Mouse (Mus musculus) heart, postnatal 36 days (tissue): ENCODE results near the gene Dnajb5. TPM values are rescaled to one million over a fixed set of nuclear protein-coding genes. Genes with fewer than 3 reads are reported as not detected.
A peak's percentile ranks its signal among the peaks of the same experiment; 100 is the strongest.
"Not testable (repeated sequence)": the region's sequence is repeated elsewhere in the genome, so short reads cannot be mapped to it uniquely, and the experiment has no call there.

Experiments
- DNase-seq, 2 experiments: peaks; one replicate each; pipeline ENCODE4 v3.0.0; 2021 to 2022
- intact Hi-C: fragments of 180-260 bp; cut with DNase I; formaldehyde crosslinking; loops from one replicate; pipeline ENCODE4 v1.15.1; 2025
- total RNA-seq, 2 experiments: library from RNA; stranded (reverse); gene quantifications; 2 replicates each; pipeline ENCODE4 v1.2.3; 2021

Gene Dnajb5
- total RNA-seq, 2 experiments from 2014 or later, result 70.6 to 92.4 TPM

- intact Hi-C loops, result loop anchor here (1.0 kb wide), 1 partner anchor 84 kb away; no protein-coding TSS in a partner anchor
- DNase-seq, result peak in 1 of 2 experiments; percentile 73
Measured at GRCm38 (mm10) chr4:42961592-42961991, 12.0 kb downstream of the Dnajb5 start.

GRCm38 (mm10) chr4:42963480-42963879 is 13.9 kb downstream of the Dnajb5 start:
- no peak for DNase-seq
- intact Hi-C loops, result no loop called here

DNA sequence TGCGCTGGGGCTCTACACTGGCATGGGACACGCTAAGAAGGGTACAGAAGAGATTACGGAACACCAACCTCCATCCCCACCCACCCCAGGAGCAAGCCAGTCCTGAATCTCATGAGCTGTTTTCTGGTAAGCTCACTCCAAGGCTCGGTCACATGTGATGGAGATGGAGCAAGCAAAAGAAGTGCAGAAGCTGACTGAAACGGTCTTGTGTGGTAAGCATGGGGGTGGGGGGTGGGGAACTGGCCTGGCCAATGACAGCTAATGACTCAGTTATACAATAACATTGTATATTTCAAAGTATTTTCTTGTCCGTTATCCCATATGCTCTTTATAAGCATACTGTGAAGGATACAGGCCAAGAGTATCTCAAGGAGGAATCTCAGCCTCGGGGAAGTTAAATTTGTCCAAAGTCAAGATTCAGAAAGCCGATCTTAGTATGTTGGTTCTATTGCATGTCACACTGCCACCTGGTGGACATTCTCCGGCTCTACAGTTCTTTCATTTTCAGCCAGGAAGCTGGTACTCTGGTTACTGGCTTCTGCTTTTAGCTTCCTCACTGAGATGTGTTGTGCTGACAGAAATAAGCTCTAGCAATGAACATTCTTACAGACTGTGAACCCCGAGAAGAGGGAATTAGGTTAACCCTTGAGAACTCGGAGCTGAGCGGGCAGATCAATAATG is 15.6 kb downstream of the Dnajb5 start:
- DNase-seq, result no peak
- intact Hi-C loops, result loop anchor here (1.0 kb wide), 1 partner anchor 88 kb away; no protein-coding TSS in a partner anchor

DNA sequence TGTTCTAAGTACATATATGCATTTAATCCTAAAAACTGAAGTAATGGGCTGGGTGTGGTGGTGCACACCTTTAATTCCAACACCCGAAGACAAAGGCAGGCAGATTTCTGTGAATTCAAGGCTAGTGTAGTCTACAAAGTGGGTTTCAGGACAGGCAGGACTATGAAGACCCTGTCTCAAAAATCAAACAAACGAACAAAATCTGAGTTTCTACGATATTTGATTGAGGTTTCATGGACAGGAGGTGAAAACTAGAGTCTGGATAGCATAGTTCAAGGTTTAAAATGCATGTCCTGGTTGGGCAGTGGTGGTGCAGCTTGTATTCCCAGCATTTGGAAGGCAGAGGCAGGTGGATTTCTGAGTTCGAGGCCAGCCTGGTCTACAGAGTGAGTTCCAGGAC is 19.7 kb downstream of the Dnajb5 start, which contains the start of gene 1700022I11Rik:
TSS of gene 1700022I11Rik (plus strand) at position 301 of the 400 bp plus-strand sequence.
- no peak for DNase-seq
- intact Hi-C loops, result no loop called here

GRCm38 (mm10) chr4:42972952-42973351 is 23.3 kb downstream of the Dnajb5 start:
- DNase-seq, result no peak
- intact Hi-C loops, result no loop called here

DNA sequence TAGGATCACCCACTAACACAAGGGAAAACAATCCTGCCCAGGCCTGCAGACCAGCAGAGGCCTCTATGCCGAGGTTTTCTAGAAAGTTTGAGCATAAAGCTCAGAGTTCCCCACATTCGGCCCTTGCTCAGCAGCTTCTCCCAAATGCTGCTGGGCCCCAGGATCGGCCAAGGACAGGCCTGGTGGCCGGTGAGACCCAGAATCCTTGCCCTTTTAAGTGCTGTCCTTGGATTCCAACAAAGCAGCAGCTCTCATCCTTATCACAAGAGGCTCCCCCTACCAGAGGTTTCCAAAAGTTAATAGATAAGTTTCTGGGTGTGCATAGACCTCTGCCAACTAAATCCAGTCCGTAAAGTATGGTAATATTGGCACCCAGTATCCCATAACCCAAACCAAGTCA is 24.3 kb downstream of the Dnajb5 start:
- no peak for DNase-seq
- intact Hi-C loops, result no loop called here

- no peak for DNase-seq
- intact Hi-C loops, result no loop called here
Measured at GRCm38 (mm10) chr4:42978062-42978461, 28.4 kb downstream of the Dnajb5 start.

- intact Hi-C loops, DNase-seq: not testable (repeated sequence)
Measured at GRCm38 (mm10) chr4:42980467-42980866, 30.9 kb downstream of the Dnajb5 start.

DNA sequence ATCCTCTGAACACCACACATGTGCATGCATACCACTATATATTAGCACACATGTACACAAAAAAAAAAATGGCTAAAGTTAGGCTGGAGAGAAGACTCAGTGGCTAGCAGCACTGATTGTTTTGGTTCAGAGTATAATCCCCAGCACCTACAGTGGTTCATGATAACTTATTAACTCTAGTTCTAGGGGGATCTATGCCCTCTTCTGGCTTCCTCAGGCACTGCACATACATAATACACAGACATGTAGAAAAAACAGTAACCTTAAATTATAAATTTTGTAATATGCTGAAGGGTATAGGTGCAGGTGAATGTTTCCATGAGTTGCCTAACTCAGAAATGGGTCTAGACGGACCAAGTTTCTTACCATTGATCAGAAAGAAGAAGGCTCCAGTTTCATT is 38.7 kb downstream of the Dnajb5 start:
- intact Hi-C loops, result no loop called here

DNA sequence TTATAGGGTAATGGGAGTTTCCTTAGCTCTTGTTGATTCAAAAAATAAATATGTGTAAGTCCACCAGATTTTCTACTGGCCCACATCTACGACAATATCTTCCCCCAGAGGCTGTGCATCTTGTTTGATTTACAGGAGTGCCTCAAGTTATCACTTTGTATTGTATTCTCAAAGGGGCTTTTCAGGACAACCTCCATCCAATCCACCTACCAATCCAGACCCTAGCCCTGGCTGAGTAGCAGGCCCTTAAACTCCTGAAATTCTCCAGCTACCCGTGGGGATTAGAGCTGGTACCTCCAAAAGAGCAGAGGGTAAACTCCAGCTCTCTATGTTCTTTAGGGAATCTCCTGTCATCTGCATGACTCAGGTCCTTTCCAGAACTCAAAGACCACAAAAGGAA is 48.4 kb downstream of the Dnajb5 start:
- DNase-seq, result no peak
- intact Hi-C loops, result no loop called here

More for the DNA sequence above, 38.7 kb downstream of the Dnajb5 start:
- no peak for DNase-seq

- intact Hi-C loops, result no loop called here
- peak; percentile 72 to 80 for DNase-seq
Measured at GRCm38 (mm10) chr4:42999451-43000140, 50.0 kb downstream of the Dnajb5 start.

GRCm38 (mm10) chr4:43000141-43000986 is 50.8 kb downstream of the Dnajb5 start, which contains the start of gene Vcp:
Vcp (minus strand) TSS chr4:43000507.
- intact Hi-C loops, result not testable (repeated sequence)
- peak; percentile 97 for DNase-seq

DNA sequence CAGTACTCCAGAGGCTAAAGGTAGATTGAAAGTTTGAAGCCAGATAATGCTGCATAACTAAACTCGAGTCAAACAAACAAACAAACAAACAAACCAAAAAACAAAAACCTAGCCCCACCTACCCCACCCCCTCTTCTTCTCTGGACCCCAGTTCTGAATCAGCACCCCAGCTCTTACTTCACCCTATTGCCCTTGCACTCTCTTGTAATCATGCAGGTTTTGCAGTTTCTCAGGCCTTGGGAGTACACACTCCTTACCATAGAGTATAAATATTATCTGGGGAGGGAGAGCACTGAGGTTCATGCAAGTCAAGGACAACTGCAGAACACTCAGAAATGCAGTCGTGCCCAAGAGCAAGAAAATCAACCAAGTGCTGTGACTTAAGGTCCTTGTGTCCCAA is 51.7 kb downstream of the Dnajb5 start:
- intact Hi-C loops, result no loop called here

GRCm38 (mm10) chr4:43002756-43003439 is 53.3 kb downstream of the Dnajb5 start:
- DNase-seq, result no peak
- intact Hi-C loops, result no loop called here

More for the DNA sequence above, 51.7 kb downstream of the Dnajb5 start:
- no peak for DNase-seq

DNA sequence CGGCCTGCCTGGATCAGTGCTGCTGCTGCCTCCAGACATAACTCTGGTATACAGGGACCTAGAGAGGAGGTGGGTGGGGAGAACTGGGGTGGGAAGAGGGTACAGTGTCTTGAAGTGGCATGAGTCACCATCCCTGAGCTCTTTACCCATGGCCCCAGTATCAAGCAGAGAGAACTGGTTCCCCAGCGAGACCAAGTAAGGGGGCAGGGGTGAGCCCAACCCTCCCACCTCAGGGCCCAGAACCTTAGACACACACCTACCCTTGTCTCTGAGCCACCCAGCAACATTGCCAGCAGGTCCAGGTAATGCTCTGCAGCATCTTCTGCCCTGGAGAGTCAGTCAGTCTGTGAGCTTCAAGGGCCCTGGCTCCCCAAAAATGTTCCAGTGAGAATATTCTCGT is 55.3 kb downstream of the Dnajb5 start:
- no peak for DNase-seq
- intact Hi-C loops, result no loop called here

GRCm38 (mm10) chr4:43005765-43006164 is 56.2 kb downstream of the Dnajb5 start:
- intact Hi-C loops, result loop anchor here (1.0 kb wide), 1 partner anchor 20 kb away; the partner anchor contains the start of gene Pigo
- no peak for DNase-seq
